Mouse (Mus musculus) limb, embryonic 14.5 days (tissue): ENCODE measurements around the gene Krtcap3. TPM values are rescaled to one million over a fixed set of nuclear protein-coding genes. Genes with fewer than 3 reads are reported as not detected.
"Not testable (repeated sequence)": the region's sequence is repeated elsewhere in the genome, so short reads cannot be mapped to it uniquely, and the experiment has no call there.

ENCODE experiments used
- ATAC-seq: fragments of 200-750 bp; cut with Nextera tagmentation; 2 replicates; pipeline ENCODE4 v1.8.0; 2017; ENCODE audit warnings: low read depth, moderate number of reproducible peaks, moderate TSS enrichment; ENCODE audit not compliant: low FRiP score
- DNase-seq: peaks from one replicate; pipeline ENCODE4 v3.0.0-alpha.2; 2015; ENCODE audit warnings: low spot score
- H3K27ac ChIP-seq: fragments of 300-500 bp; sonication (generic); replicated peaks from 2 replicates; pipeline ENCODE4 v1.5.1; 2014; ENCODE audit warnings: low read depth, mild to moderate bottlenecking, low read length, moderate library complexity, mixed read lengths
- H3K27me3 ChIP-seq: fragments of 300-500 bp; sonication (generic); 2 replicates; pipeline ENCODE4 v1.6.1; 2014; ENCODE audit warnings: low read length, mixed read lengths; ENCODE audit not compliant: control insufficient read depth, insufficient read depth
- H3K36me3 ChIP-seq: fragments of 300-500 bp; sonication (generic); 2 replicates; pipeline ENCODE4 v1.6.1; 2014; ENCODE audit warnings: mild to moderate bottlenecking, low read length, moderate library complexity, mixed read lengths; ENCODE audit not compliant: control insufficient read depth, insufficient read depth
- H3K4me1 ChIP-seq: fragments of 300-500 bp; sonication (generic); 2 replicates; pipeline ENCODE4 v1.6.1; 2014; ENCODE audit warnings: antibody characterized with exemption, low read length, mixed read lengths; ENCODE audit not compliant: control insufficient read depth, insufficient read depth
- H3K4me2 ChIP-seq: fragments of 300-500 bp; sonication (generic); replicated peaks from 2 replicates; pipeline ENCODE4 v1.6.1; 2014; ENCODE audit warnings: low read depth, mild to moderate bottlenecking, low read length, moderate library complexity; ENCODE audit not compliant: severe bottlenecking
- H3K4me3 ChIP-seq: fragments of 300-500 bp; sonication (generic); replicated peaks from 2 replicates; pipeline ENCODE4 v1.5.1; 2014; ENCODE audit warnings: low read length
- H3K9ac ChIP-seq: fragments of 300-500 bp; sonication (generic); 2 replicates; pipeline ENCODE4 v1.6.1; 2014; ENCODE audit warnings: mild to moderate bottlenecking, low read depth, low read length, moderate library complexity; ENCODE audit not compliant: severe bottlenecking
- H3K9me3 ChIP-seq: fragments of 300-500 bp; sonication (generic); 2 replicates; pipeline ENCODE4 v1.6.1; 2016; ENCODE audit warnings: low read length; ENCODE audit not compliant: control insufficient read depth
- POLR2A ChIP-seq: fragments of 200-500 bp; IDR thresholded peaks from 2 replicates; pipeline ENCODE4 v1.8.0; 2012; ENCODE audit warnings: inconsistent platforms, mild to moderate bottlenecking, moderate library complexity, borderline replicate concordance; ENCODE audit not compliant: insufficient read depth, insufficient read length; ENCODE audit errors: extremely low read depth
- WGBS: fragments of 180-500 bp; shearing (Covaris S2); extraction: QIAGEN DNeasy Blood & Tissue Kit; methylation state at CpG from one replicate; pipeline ENCODE4 v1.1.7; 2014; 5-methylcytosine and 5-hydroxymethylcytosine counted together
- polyA plus RNA-seq, 2 experiments: library from polyadenylated mRNA; depleted of rRNA in 1 of 2; stranded (reverse) in 1 of 2; unstranded in 1 of 2; fragments of >200 nt; fragmentation: Nextera tagmentation in 1 of 2; extraction: Ambion mirVana in 1 of 2; gene quantifications; 2 replicates each; pipeline versions ENCODE4 v1.2.1 to v1.2.3; 2012 to 2014

The Krtcap3 gene
- polyA plus RNA-seq (2012; rRNA removed) (25.2 and 31.4 TPM in 2 replicates), polyA plus RNA-seq (2014; fragmentation: Nextera tagmentation; extraction: Ambion mirVana) (10.2 and 16.4 TPM in 2 replicates)

DNA sequence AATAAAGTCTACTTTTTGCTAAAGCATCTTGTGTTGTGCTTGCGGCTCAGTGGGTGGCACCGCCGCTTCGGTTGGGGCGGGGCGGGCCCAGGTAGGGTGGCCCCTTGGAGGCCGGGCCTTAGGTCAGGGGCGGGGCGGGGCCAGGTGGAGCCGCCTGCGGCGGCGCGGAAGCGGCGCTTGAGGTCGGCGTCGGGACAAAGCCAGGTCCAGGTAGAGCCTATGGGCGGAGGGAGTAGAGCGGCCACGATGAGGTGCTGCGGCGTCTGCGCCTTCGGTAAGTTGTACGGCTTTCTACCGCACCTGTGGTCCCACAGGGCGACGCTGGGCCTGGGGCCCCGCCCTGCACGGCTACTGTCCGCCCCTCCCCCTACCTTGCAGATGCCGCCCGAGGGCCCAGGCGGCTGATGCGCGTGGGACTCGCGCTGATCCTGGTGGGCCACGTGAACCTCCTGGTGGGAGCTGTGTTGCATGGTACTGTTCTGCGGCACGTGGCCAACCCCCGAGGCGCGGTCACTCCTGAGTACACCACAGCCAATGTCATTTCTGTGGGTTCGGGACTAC, at the start of gene Krtcap3:
Gene Krtcap3, plus strand, starts transcription at position 151 of the 561 bp plus-strand sequence.
- Histone ChIP-seq H3K9me3 (no peaks in the 10 kb centered on the region), H3K36me3 (peaks cover 83% of the 10 kb centered on the region), H3K27me3 (no peaks in the 10 kb centered on the region), H3K4me1 (peaks cover 23% of the 10 kb centered on the region), H3K27ac (peak within 1 kb of the TSS; percentile 61), H3K4me2 (peak within 1 kb of the TSS; percentile 48), H3K9ac (peak within 1 kb of the TSS; percentile 45), H3K4me3 (peak within 1 kb of the TSS; percentile 33)
- ATAC-seq = peak; percentile 41; the same call in 1 of the 2 replicates
- no peak for DNase-seq
- WGBS = 6% methylated on average over 41 of the region's 47 CpGs
- TF ChIP-seq POLR2A = no peak

DNA sequence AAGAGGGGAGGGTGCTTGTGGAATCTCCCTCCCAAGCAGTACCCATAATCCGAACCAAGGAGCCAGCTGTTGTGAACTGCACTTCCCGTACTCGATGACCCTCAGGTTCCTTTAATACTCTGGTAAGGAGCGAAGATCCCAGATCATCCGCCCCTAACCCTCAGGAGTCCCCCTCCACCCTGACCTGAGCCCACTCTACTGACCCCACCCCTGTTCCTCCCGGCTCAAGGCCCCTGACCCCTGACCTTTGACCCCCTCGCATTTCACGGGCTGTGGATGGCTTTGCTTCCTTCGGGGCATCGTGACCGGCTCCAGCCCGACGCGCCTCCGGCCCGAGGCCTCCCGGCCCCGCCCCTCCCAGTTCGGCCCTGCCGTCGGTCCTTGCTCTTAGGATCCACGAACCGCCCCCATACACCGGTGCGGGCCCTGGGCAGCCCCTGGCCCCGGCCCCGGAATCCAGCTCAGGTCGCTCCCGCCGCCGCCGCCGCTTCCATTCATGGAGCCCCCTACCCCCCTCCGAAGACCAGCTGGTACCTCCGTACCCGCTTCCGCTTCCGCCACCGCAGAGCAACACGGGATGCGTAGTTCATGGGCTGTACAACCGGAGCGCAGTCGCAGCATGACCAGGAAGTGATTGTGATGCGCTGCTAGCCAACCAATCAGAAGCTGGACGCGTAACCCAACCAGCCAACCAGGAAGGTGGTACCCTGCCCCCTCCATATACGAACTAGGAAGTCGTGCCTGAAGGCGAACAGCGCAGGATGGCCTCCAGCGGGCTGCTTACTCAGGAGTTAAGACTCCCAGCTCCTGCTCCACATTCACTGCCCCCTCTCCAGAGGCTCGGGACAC, 49.5 kb upstream of the Krtcap3 start, which contains the start of gene Zfp513:
Gene Zfp513, minus strand, starts transcription at position 562 of the 849 bp plus-strand sequence.
- Histone ChIP-seq H3K9me3 (peaks cover 4% of the 10 kb centered on the region), H3K4me1 (peaks cover 9% of the 10 kb centered on the region), H3K4me3 (peak within 1 kb of the TSS; percentile 73), H3K9ac (peak within 1 kb of the TSS; percentile 77), H3K36me3 (peaks cover 79% of the 10 kb centered on the region), H3K27me3 (no peaks in the 10 kb centered on the region), H3K27ac (peak within 1 kb of the TSS; percentile 67), H3K4me2 (peak within 1 kb of the TSS; percentile 62)
- peak; percentile 49; the same call in 1 of the 2 replicates for TF ChIP-seq POLR2A
- under 1% methylated on average over 52 of the region's 53 CpGs for WGBS
- peak; percentile 100 for DNase-seq
- peak; percentile 97 for ATAC-seq

DNA sequence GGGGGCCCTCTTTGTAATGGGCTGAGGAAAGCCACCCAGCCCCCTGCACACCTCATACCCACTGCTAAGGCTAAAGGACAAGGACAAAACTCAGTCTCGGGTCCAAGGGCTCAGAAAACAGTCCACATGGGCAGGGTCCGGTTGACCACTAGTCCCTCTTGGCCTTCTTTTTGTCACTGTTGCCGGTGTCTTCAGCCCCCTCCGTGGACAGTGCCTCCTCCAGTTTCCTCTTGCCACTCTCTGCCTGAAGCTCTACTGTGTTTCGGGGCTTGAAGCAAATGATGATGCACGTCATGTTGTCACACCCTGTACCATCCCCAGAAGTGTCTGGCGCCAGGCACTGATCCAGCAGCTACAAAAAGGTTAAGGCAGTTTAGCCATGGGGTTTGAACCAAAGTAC, 48.6 kb upstream of the Krtcap3 start:
- DNase-seq (no peak), ATAC-seq (no peak)
- Histone ChIP-seq H3K27me3 (no peaks in the 10 kb centered on the region), H3K4me1 (peaks cover 9% of the 10 kb centered on the region), H3K9me3 (peaks cover 4% of the 10 kb centered on the region), H3K27ac (peak overlapping the region; percentile 67; the same call in 1 of the 2 replicates), H3K4me2 (peak overlapping the region; percentile 62), H3K4me3 (peak overlapping the region; percentile 73), H3K36me3 (peaks cover 79% of the 10 kb centered on the region), H3K9ac (peak overlapping the region; percentile 77)
- 92% methylated on average over 7 of the region's 7 CpGs for WGBS
- no peak for TF ChIP-seq POLR2A

DNA sequence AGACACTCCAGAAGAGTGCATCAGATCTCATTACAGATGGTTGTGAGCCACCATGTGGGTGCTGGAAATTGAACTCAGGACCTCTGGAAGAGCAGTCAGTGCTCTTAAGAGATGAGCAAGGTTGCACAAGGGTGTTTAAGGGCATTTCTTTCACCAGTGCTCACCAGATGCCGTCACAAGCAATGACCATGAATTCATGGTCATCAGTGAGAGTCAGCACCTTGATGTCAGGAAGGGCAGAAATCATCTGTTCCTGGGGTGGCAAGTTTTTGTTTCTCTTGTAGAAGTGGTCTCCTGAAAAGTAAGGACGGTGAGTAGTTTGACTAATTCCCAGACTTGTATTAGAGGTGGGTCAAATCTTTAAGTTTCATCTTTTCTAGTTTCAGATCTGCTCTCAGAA, 47.6 kb upstream of the Krtcap3 start:
- no peak overlapping the region for H3K9ac ChIP-seq
- H3K4me2 ChIP-seq = no peak overlapping the region
- H3K27ac ChIP-seq = no peak overlapping the region
- ATAC-seq = no peak
- peaks cover 74% of the 10 kb centered on the region for H3K36me3 ChIP-seq
- 88% methylated on average over 2 of the region's 2 CpGs for WGBS
- no peak overlapping the region for H3K4me3 ChIP-seq
- DNase-seq = no peak
- H3K4me1 ChIP-seq = peaks cover 9% of the 10 kb centered on the region
- H3K27me3 ChIP-seq = no peaks in the 10 kb centered on the region
- H3K9me3 ChIP-seq = peaks cover 4% of the 10 kb centered on the region
- TF ChIP-seq POLR2A = no peak

DNA sequence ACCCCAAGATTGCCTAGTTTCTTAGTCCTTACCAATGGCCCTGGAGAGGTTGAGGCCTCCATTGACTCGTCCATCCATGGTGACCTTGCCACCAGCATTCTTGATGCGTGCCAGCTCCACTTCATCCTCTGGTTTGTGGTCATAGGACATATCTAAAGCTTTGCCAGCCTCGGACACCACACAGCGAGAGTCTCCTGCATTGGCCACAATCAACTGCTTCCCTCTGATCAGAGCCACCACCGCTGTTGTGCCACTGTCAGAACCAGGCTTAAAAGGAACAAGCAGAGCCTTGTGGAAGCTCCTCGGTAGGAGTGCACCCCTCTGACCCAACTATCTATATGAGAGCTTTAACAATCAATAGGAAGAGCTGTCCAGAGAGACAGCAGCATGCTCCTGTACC, 47.1 kb upstream of the Krtcap3 start:
- peaks cover 9% of the 10 kb centered on the region for H3K4me1 ChIP-seq
- DNase-seq = no peak
- no peak for TF ChIP-seq POLR2A
- peaks cover 69% of the 10 kb centered on the region for H3K36me3 ChIP-seq
- 90% methylated on average over 6 of the region's 6 CpGs for WGBS
- H3K4me3 ChIP-seq = no peak overlapping the region
- H3K27ac ChIP-seq = no peak overlapping the region
- H3K4me2 ChIP-seq = no peak overlapping the region
- H3K27me3 ChIP-seq = no peaks in the 10 kb centered on the region
- peaks cover 4% of the 10 kb centered on the region for H3K9me3 ChIP-seq
- ATAC-seq = no peak
- H3K9ac ChIP-seq = no peak overlapping the region

DNA sequence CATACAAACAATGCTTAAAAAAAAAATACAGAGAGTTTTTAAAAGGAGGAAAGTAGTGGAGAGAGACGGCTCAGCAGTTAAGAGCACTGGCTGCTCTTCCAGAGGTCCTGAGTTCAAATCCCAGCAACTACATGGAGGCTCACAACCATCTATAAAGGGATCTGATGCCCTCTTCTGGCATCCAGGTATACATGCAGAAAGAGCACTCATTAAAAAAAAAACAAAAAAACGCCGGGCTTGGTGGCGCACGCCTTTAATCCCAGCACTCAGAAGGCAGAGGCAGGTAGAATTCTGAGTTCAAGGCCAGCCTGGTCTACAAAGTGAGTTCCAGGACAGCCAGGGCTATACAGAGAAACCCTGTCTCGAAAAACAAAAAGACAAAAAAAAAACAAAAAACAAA, 34.9 kb upstream of the Krtcap3 start:
- H3K27me3 ChIP-seq, H3K27ac ChIP-seq, H3K4me2 ChIP-seq, H3K9ac ChIP-seq, DNase-seq, H3K36me3 ChIP-seq, H3K4me1 ChIP-seq, H3K4me3 ChIP-seq, ATAC-seq, H3K9me3 ChIP-seq: not testable (repeated sequence)
- WGBS = 86% methylated on average over 6 of the region's 6 CpGs
